Mouse (Mus musculus) heart, postnatal 4 days (tissue): ENCODE measurements around the gene Crlf2. TPM values are rescaled to one million over a fixed set of nuclear protein-coding genes. Genes with fewer than 3 reads are reported as not detected.
A peak's percentile ranks its signal among the peaks of the same experiment; 100 is the strongest.

Experiments used
- DNase-seq: peaks from one replicate; pipeline ENCODE4 v3.0.0; 2021
- total RNA-seq, 2 experiments: library from RNA; stranded (reverse); gene quantifications; 2 replicates each; pipeline ENCODE4 v1.2.3; 2021

Crlf2 gene
- total RNA-seq: 10 to 100 TPM; 16.0 to 16.6 TPM

- peak; percentile 94 for DNase-seq
Observed at GRCm38 (mm10) chr5:109558404-109559160, at the start of gene Crlf2. Crlf2 (minus strand) TSS chr5:109558993.

GRCm38 (mm10) chr5:109602585-109602984, 43.8 kb upstream of the Crlf2 start:
- DNase-seq: peak; percentile 17

- DNase-seq: peak; percentile 26
Observed at GRCm38 (mm10) chr5:109601080-109601479, 42.3 kb upstream of the Crlf2 start.

- DNase-seq: no peak
Observed at GRCm38 (mm10) chr5:109598876-109599275, 40.1 kb upstream of the Crlf2 start.

GRCm38 (mm10) chr5:109596647-109597046, 37.9 kb upstream of the Crlf2 start:
- no peak for DNase-seq

GRCm38 (mm10) chr5:109562829-109563228, 4.0 kb upstream of the Crlf2 start:
- DNase-seq: no peak

GRCm38 (mm10) chr5:109559191-109559590, 398 bp upstream of the Crlf2 start:
- peak; percentile 9 for DNase-seq

GRCm38 (mm10) chr5:109558123-109558403, 730 bp downstream of the Crlf2 start:
- no peak for DNase-seq

- DNase-seq: peak; percentile 96
Observed at GRCm38 (mm10) chr5:109557321-109558122, 1.3 kb downstream of the Crlf2 start.

- DNase-seq: peak; percentile 94
Observed at GRCm38 (mm10) chr5:109556591-109557320, 2.0 kb downstream of the Crlf2 start.

- DNase-seq: peak; percentile 44
Observed at GRCm38 (mm10) chr5:109555676-109556571, 2.9 kb downstream of the Crlf2 start.

- DNase-seq: peak; percentile 17
Observed at GRCm38 (mm10) chr5:109555236-109555675, 3.5 kb downstream of the Crlf2 start.

- peak; percentile 27 for DNase-seq
Observed at GRCm38 (mm10) chr5:109554091-109555050, 4.4 kb downstream of the Crlf2 start.

GRCm38 (mm10) chr5:109553160-109553930, 5.4 kb downstream of the Crlf2 start:
- peak; percentile 19 for DNase-seq

GRCm38 (mm10) chr5:109552541-109552940, 6.3 kb downstream of the Crlf2 start:
- no peak for DNase-seq

- no peak for DNase-seq
Observed at GRCm38 (mm10) chr5:109552116-109552515, 6.7 kb downstream of the Crlf2 start.

- DNase-seq: peak; percentile 12
Observed at GRCm38 (mm10) chr5:109551041-109551765, 7.6 kb downstream of the Crlf2 start.

GRCm38 (mm10) chr5:109550225-109550935, 8.4 kb downstream of the Crlf2 start:
- no peak for DNase-seq

GRCm38 (mm10) chr5:109548712-109549111, 10.1 kb downstream of the Crlf2 start:
- DNase-seq: peak; percentile 38
